Mouse (Mus musculus): Measurements from ENCODE around the gene Alyref.

Gene Alyref

GRCm38 (mm10) chr11:120598283-120598989 lies at the start of gene Alyref, which contains the start of gene Anapc11:
Gene Alyref (minus strand): TSS chr11:120598365.
Gene Anapc11 (plus strand): TSS chr11:120598421.
- DNase-seq (ENCODE audit: low read depth, low spot score): peak; percentile 93

DNA sequence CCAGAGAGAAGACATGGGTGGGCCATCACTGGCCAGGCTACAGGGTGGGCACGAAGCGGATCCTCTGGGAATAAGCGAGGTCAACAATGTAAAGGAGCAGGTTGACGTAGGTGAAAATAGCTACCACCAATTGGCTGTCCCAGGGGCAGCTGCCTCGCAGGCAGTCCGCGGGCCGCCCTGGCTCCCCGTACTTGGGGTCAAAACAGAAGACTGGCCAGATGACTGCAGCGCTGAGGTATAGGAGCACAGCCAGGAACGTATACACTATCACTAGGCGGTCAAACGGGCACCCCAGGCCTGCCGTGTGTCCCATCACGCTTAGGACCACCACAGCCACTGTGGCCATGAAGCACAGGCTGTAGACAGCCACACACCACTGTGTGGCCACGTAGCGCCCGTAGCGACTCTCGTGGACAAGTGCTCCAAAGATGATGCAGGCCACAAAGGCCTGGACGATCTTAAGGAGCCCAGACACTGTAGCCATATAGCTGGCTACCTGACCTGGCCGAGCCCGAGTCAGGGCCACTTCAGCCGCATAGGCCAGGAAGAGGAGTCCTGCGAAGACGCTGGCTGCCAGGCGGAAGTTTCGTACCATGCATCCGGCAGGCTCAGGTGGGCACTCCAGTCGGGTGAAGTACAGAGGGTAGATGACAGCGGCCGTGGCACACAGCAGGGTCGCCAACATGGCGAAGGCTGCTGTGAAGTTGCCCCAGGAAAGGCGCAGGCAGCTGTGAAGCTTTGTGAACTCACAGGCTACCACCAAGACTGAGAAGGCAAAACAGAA lies 49.1 kb upstream of the Alyref start:
- DNase-seq (ENCODE audit: low read depth, low spot score): no peak

DNA sequence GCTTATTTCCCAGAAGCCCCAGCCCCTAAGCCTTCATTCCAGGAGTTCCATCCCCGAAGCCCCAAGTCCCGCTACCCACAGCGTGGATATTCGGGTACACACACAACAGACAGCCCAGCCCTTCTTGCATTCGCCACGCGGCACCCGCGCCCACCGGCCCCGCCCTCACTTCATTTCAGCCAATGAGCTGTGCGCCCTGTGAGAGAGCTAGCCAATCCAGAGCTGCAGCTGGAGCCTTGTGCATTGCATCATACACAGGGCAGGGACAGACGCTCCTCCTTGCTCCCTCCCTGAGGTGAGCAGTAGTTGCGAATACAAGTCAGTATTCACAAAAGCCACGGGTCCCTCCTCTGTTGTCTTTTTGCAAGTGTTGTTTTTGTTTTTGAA lies 45.4 kb upstream of the Alyref start, which contains the start of gene Pycr1:
Gene Pycr1 (minus strand): TSS at position 169 of the 387 bp plus-strand sequence.
- peak; percentile 85 for DNase-seq (ENCODE audit: low read depth, low spot score)

DNA sequence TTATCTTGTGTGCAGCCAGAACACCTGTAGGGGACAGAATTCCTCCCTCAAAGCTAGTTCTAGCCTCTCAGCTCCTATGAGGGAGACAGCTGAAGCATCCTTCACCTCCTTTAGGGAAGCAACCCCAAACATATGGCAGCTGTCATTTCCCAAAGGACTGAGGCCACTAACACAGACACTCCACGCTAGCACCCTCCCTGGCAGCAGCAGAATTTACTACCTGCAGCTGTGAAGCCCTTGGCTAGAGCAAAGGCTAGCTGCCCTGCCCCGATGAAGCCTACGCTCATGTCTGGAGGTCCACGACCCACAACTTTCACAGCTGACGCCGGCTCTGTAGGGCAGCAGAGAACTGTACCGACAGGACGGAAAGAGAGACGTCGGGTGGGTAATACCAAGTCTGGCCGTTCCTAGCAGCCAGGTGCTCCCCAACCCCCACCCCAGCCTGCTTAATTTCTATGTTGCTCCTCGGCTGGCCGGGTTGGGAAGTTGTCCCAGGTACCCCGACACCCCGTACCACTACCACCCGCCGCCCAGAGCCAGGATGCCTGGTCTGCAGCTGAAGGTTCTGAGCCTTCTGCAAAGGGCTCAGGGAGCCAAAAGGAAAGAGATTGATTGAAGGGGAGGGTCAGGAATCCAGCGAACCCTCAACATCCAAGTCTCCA lies 44.9 kb upstream of the Alyref start:
- no peak for DNase-seq (ENCODE audit: low read depth, low spot score)

DNA sequence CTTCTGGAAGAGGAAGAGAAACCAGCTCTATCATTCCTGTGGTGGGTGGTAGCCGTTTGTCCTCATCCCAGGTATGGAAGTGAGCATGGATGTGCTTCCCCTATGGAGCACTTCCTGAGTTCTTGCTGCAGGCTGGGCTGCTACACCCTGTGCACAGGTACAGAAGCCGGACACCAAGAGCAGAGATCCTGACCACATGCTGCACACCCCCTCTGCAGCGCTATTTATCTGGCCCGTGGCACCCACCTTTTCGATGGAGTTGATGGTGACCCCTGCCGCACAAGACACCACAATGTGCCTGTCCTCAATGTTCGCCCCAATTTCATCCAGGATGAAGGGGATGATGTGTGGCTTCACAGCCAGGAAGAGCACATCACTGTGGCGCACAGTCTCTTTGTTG lies 43.7 kb upstream of the Alyref start:
- DNase-seq (ENCODE audit: low read depth, low spot score): no peak

- no peak for DNase-seq (ENCODE audit: low read depth, low spot score)
Measured at GRCm38 (mm10) chr11:120641255-120641654, 43.1 kb upstream of the Alyref start.

GRCm38 (mm10) chr11:120634810-120635209 lies 36.6 kb upstream of the Alyref start:
- DNase-seq (ENCODE audit: low read depth, low spot score): no peak

GRCm38 (mm10) chr11:120633520-120634343 lies 35.6 kb upstream of the Alyref start, which contains the start of gene Mafg:
Gene Mafg (minus strand): TSS chr11:120633600.
- DNase-seq (ENCODE audit: low read depth, low spot score): peak; percentile 91

DNA sequence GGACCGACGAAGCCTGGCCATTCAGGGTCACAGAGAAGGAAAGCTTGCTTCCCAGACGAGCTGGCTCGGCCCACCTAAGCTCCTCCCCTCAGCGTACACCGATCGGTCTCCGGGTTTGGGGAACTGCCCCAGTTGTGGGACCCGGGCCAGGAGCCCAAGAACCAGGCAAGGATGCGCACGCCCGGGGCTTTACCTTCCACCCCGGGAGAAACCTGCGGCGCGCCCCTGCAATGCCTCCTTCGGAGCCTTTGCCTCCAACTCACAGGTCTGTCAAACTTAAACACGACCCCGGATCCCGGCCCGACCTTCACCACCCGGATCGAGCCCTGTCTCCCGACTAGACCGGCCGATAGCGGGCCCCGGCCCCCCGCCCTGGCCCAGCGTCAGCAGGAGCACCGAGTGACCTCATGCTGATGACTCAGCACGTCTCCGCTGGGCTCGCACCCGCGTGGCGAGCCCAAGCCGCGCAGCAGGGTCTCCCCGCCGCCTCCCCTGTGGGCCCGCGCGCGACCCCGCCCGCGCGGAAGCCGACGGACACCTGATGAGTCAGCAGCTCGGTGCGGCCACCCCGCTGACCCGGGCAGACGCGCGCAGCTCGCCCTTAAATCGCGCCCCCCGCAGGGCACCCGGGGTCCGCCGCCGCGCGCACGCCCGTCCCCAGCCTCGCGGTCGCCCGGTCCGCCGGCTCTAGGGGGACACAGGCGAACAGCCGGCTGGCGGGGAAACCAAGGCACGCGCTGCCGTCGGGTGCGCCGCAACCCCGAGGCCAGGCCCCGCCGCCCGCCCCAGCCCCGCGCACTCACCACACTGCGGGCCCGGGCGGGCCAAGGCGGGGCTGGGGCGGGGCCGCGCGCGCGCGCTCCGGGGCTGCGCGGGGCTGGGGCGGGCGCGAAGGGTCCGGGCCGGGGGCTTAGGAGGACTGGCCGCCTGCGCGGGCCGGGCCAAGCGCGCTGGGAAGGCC lies 34.7 kb upstream of the Alyref start:
- DNase-seq (ENCODE audit: low read depth, low spot score): peak; percentile 70

DNA sequence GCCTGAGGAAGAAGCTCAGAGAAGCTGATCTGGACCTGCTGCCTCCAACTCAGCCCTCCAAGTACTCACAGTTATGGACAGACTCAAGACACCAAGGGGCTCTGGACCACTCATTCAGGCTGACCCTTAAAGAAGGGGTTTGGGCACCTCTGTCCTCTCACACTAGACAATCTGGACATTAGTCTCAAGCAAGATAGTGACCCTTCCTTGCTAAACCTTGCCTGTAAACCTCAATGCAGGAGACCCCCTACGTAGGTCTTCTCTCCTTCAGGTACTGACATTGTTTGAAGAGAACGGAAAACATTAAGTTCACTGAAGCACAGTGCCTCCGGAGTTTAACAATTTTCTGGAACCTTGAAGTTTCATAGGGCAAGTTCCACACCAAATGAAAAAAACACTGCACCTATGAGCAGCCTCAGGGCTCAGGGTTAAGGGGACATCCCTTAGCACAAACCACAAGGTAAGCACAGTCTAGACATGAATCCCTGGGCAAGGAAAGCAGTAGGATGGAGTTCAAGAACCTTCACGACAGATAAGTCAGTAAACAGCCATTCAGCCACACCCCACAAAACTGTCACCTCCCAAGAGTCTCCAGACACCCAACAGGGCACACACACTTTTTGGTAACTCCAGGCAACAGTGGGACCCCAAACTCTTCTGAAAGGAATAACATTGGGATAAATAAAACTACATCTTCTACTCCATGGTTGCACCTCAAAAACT lies 33.7 kb upstream of the Alyref start:
- peak; percentile 72 for DNase-seq (ENCODE audit: low read depth, low spot score)

- DNase-seq (ENCODE audit: low read depth, low spot score): peak; percentile 49
Measured at GRCm38 (mm10) chr11:120630881-120631725, 32.9 kb upstream of the Alyref start.

DNA sequence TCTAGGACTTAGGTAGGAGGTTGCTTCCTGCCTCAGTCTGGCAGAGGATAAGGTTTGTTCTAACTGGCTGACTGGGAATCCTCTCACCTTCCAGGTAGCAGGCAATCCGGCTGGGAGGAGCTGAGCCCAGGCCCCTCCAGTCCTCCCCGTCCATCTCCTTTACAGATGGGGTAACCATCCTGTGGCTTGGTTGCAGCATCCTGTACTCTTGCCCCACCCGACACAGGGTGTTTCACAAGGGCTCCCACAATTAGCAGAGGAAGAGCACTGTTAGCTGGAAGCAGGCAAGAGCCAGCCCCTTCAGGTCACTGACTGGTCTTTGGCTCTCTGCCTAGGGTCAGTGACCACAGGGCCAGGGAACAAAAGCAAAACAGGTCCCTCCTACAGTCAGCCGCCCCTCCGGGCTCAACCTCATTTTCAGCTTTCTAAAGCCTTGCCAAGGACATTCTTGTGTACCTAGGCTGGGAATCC lies 32.3 kb upstream of the Alyref start:
- DNase-seq (ENCODE audit: low read depth, low spot score): no peak

DNA sequence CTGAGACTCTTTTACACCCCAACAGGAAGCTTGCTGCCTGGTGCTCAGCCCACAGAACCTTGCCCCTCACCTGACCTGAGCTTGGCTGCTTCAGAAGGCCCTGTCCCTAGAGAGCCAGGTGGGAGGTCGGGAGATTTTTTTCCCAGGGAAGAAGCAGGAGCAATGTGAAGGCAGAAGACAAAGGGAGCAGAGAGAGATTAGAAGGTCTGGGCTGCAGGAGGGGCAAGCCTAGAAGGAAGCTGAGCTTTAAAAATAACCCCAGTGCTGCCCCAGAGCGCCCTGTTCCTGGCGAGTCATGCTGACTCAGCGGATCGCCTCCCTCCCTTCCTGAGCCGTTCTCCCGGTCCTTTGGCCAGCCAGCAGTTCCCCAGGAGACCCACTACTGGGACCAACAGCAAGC lies 31.7 kb upstream of the Alyref start:
- peak; percentile 88 for DNase-seq (ENCODE audit: low read depth, low spot score)

DNA sequence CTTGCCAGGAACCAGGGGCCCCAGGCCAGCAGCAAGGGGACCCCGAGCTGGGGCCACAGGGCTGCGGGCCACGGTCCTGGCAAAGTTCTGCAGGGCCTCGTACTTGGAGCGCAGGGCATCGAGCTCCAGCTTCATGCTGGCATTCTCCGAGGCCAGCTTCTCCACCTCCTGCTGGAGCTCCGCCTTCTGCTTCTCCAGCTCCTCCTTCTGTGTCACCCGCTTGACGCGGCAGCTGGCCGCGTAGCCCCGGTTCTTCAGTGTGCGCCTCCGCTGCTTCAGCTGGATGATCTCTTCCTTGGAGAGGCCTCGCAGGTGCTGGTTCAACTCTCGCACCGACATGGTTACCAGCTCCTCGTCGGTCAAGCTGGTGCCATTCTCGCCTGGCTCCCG lies 31.2 kb upstream of the Alyref start:
- peak; percentile 61 for DNase-seq (ENCODE audit: low read depth, low spot score)

GRCm38 (mm10) chr11:120628601-120629340 lies 30.6 kb upstream of the Alyref start:
- no peak for DNase-seq (ENCODE audit: low read depth, low spot score)

DNA sequence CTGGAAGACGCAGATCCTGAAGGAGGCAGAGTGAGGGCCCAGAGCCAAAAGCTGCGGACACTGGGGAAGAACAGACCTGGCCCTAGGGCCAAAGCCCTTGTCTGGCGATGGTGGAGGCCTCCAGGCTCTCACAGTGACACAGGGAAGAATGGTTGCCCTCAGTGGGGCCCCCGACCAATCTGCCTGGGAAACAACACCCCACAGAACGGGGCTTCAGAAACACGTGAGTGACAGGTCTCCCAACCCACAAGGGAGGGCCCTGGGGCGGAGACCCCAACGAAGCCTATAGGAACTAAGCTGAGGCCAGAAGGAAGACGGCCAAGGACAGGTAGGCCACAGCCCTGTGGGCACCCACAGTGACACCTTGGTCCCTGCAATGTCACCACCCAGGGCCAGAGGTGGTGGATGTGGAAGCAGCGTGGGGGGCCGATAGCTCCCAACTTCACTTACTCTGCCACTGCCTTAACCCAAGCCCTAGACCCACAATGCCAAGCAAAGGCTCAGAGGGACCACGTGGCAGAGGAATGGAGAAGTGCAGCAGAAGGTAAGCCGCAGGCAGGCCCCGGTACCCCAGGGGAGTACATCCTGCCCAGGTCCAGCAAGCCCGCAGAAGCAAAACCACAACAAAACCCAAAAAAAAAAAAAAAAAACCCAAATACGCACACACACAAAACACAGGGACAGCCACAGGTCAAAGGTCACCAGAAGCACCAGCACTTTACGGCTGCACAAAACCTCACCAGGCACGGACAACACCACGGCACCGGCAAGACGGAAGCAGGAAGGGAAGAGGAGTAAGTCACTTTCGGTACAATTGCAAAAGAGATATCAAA lies 29.5 kb upstream of the Alyref start:
- DNase-seq (ENCODE audit: low read depth, low spot score): no peak
